Mouse (Mus musculus) layer of hippocampus, adult 9-11 months (tissue): Measurements from ENCODE around the gene Frmd8.

Experiments used
- DNase-seq: peaks from one replicate; pipeline ENCODE4 v3.0.0; 2022

Gene Frmd8

GRCm38 (mm10) chr19:5874969-5875480, at the start of gene Frmd8:
Gene Frmd8, minus strand, starts transcription at chr19:5875274.
- peak; percentile 94 for DNase-seq

GRCm38 (mm10) chr19:5924713-5925093, 49.6 kb upstream of the Frmd8 start, which contains the start of gene Cdc42ep2:
Gene Cdc42ep2, minus strand, starts transcription at chr19:5924816.
- peak; percentile 94 for DNase-seq

- peak; percentile 85 for DNase-seq
These were observed 49.1 kb upstream of the Frmd8 start for GRCm38 (mm10) chr19:5923990-5924712.

- no peak for DNase-seq
These were observed 47.9 kb upstream of the Frmd8 start for GRCm38 (mm10) chr19:5922963-5923362.

- DNase-seq: no peak
These were observed 47.3 kb upstream of the Frmd8 start for GRCm38 (mm10) chr19:5922119-5922942.

GRCm38 (mm10) chr19:5921715-5922114, 46.6 kb upstream of the Frmd8 start:
- DNase-seq: no peak

- no peak for DNase-seq
These were observed 38.1 kb upstream of the Frmd8 start, which contains the start of gene Dpf2 for GRCm38 (mm10) chr19:5913007-5913719. Gene Dpf2, minus strand, starts transcription at chr19:5913010.

- DNase-seq: peak; percentile 99
These were observed 37.3 kb upstream of the Frmd8 start for GRCm38 (mm10) chr19:5912103-5913006.

- DNase-seq: no peak
These were observed 36.5 kb upstream of the Frmd8 start for GRCm38 (mm10) chr19:5911430-5912102.

- DNase-seq: no peak
These were observed 35.1 kb upstream of the Frmd8 start for GRCm38 (mm10) chr19:5910221-5910620.

- DNase-seq: no peak
These were observed 32.2 kb upstream of the Frmd8 start for GRCm38 (mm10) chr19:5907275-5907674.

GRCm38 (mm10) chr19:5894002-5894678, 19.1 kb upstream of the Frmd8 start, which contains the start of gene Tigd3:
Gene Tigd3, minus strand, starts transcription at chr19:5894149.
- peak; percentile 94 for DNase-seq

GRCm38 (mm10) chr19:5893282-5894001, 18.4 kb upstream of the Frmd8 start:
- no peak for DNase-seq

GRCm38 (mm10) chr19:5892735-5893134, 17.7 kb upstream of the Frmd8 start:
- DNase-seq: no peak

- DNase-seq: no peak
These were observed 17.2 kb upstream of the Frmd8 start for GRCm38 (mm10) chr19:5892262-5892661.

GRCm38 (mm10) chr19:5891521-5892258, 16.6 kb upstream of the Frmd8 start:
- no peak for DNase-seq

- no peak for DNase-seq
These were observed 14.1 kb upstream of the Frmd8 start for GRCm38 (mm10) chr19:5889211-5889610.

GRCm38 (mm10) chr19:5887234-5887815, 12.3 kb upstream of the Frmd8 start:
- DNase-seq: no peak

GRCm38 (mm10) chr19:5885838-5886237, 10.8 kb upstream of the Frmd8 start:
- DNase-seq: no peak
